Mouse (Mus musculus) lung, adult 2 months (tissue): ENCODE results near the gene Kif27.

ENCODE experiments used
- CTCF ChIP-seq: fragments of 200-500 bp; IDR thresholded peaks from 2 replicates; pipeline ENCODE4 v1.5.1; 2011; ENCODE audit warnings: mild to moderate bottlenecking, low read length, control low read depth; ENCODE audit not compliant: insufficient read depth
- POLR2A ChIP-seq: fragments of 200-500 bp; IDR thresholded peaks from 2 replicates; pipeline ENCODE4 v1.6.1; 2011; ENCODE audit warnings: low read depth, mild to moderate bottlenecking, control low read depth, low read length, borderline replicate concordance; ENCODE audit errors: extremely low read depth

DNA sequence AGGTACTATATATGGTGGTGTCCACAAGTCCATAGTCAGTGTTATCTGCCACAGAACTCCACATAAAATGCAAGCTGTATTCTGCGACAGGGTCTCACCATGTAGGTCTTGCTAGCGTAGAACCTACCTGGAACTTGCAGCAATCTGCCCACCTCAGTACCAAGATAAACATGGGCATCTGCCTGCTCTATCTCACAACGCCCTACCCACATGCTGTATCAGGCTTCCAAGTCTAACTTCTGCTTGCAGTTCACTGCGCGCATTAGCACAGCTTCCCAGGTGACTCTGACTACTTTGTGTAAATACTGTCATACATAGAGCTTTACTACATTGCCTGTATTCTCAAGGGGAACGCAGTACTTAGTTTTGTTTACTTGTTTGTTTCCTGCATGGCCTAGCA is 57.0 kb downstream of the Kif27 start:
- TF ChIP-seq POLR2A (no peak), CTCF (no peak)
